Mouse (Mus musculus): ENCODE measurements at regions not wholly inside any gene's neighbourhood (a gene's known extent, or its start where the extent isn't known, plus 50 kb on each side); places are given as distances from the start of the nearest gene placed in this dataset.
A peak's percentile ranks its signal among the peaks of the same experiment; 100 is the strongest.

DNA sequence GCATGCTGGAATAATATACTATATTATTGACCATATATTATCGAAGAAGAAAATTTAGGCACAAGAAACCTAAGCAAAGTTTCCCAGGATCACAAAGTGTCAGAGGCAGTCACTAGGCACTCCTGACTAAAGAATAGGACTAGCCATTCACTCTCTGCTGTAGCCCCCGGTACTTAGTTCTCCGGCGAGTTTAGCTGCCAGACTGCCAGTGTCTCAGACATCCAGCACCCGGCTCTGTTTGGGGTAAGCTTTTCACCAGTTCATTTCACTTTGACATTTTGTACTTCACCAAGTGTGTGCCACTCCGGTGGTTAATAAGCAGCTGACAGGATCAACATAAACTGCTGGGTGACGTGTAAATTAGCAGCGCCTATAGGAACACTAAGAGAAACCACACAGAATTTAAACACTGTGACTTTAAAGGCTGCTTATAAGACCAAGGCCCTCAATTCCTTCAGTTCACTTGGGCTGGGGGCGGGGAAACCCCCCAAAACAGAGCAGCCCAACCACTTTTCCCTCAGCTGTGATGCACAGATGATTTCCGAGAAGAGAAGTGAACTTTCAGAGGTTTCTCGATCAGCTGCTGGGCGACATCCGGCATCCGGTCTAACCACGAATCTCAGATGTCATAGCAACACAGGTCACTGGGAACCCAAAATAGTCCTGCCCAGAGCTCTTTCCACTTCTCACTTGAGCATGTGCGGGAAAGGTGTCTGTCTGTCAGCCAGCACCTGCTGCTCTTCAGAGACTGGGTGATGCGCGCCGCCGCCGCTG lies 234.3 kb downstream of the Gm5426 start:
- DNase-seq (ENCODE audit: low read depth in 1 of 2, low spot score in 2 of 2): peak; percentile 44 to 87

DNA sequence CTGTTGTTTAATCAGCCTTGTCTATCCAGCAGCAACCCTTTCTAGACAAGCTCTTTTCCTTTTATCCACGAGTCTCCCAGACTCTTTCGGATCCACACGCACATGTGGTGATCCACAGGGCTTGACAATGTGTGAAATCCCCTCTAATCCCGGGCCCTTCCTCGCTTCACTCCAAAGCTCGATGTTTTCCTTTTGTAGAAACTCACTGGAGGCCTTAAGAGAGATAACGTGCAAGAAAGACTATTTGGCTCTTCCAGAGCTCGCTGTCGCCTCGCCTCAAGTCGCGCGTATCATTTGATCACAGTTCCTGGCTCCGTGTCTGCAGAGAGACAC lies 234.9 kb downstream of the Gm5426 start:
- no peak for DNase-seq (ENCODE audit: low read depth in 1 of 2, low spot score in 2 of 2)

DNA sequence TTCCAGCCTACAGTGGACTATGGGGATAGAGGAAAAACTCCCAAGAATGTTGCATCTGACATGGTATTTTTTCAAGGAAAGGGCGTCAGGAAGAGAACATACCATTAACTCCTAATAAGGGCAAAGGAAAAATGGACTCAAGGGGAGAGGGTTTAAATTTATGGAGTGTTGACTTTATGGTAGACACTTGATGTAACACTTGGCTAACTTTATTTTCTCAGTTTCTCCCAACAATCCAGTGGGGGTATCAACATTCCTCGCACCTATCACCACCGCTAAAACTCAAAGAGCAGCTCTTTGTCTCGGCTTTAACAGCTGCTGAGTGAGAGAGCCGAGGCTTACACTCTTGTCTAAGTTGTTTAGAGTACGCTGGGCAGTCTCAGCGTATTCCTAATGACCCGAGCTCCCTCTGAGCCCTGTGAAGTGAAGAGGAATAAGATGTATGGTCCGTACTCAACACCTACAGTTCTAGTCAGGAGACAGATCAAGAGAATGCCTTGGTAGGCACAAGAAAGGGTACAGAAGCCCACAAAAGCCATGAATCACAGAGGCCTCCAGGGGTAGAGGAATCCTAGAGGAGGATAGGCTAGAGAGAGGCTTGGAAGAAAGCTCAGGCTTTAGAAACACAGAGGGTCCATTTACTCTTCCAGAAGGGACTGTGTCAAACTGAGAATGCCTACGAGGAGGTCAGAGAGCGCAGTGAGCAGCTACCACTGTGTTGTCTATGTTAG lies 236.4 kb downstream of the Gm5426 start:
- DNase-seq (ENCODE audit: low read depth in 1 of 2, low spot score in 2 of 2): no peak

DNA sequence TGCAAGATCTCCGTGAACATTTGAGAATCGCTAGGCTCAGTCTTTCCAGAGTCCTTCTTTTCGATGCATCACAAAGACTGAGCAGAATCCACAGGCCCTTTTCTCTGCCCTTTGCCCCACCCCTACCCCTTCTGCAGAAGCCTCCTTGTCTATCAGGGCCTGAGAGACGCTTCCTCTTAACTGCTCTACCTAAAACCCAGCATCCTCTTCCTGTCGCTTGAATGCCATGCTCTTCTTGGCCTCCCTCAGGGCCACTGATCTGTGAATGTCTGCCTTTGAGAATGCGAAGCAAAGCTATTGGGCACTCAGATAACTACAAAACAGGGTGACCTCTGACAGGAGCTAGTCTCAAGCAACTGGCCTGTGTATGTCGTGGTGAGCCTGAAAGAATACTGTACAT lies 237.1 kb downstream of the Gm5426 start:
- DNase-seq (ENCODE audit: low read depth in 1 of 2, low spot score in 2 of 2): peak in 1 of 2 experiments; percentile 33

DNA sequence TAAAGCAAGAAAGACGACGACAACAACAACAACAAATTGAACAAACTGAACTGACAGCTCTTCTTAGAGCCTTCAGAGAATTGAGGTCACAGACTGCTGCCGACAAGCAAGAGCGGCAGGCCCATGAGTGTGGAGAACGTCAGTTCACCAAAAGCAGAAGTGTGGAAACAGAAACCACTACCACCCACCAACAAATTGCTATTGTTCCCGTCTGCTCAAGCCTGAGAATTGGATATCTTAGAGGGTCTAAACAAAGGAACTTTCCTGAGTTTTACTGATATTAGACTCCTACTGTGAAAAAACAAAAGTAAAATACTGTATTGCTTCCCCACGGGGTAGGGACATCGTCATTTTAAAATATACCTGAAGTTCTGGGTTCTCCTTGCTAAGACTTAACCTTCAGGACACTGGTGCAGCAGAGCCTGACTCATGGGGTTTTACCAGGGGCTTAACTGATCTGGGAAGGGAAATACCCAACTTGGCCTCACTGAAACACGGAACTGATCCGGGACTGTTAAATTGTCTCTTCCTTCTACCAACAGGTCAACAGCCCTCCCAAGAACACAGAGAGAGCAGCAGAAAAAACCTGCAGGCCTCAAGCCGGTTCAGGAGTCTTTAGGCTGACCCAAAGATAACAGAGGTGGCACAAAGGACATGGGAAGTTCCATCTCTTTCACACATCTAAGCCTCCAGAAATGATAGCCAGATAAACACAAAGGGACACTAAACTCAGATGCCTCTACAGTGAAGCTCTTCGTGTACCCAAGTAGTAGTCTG lies 238.1 kb downstream of the Gm5426 start:
- peak; percentile 66 to 67 for DNase-seq (ENCODE audit: low read depth in 1 of 2, low spot score in 2 of 2)

DNA sequence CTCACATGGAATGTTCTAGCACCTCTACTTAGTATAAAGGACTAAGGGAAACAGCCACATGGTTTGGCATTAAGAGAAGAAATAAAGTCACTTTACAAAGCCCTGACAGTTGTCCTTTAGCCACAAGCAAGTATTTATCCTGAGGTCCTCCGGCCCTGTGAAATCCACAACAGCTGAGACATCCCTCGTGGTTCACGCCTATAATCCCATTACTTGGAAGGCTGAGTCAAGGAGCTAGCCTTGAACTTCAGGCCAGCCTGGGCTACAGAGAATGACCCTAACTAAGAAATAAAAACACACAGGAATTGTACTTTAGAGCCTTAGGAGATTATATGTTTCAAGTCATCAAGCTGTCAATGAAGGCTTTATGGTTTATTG lies 238.7 kb downstream of the Gm5426 start:
- DNase-seq (ENCODE audit: low read depth in 1 of 2, low spot score in 2 of 2): no peak

DNA sequence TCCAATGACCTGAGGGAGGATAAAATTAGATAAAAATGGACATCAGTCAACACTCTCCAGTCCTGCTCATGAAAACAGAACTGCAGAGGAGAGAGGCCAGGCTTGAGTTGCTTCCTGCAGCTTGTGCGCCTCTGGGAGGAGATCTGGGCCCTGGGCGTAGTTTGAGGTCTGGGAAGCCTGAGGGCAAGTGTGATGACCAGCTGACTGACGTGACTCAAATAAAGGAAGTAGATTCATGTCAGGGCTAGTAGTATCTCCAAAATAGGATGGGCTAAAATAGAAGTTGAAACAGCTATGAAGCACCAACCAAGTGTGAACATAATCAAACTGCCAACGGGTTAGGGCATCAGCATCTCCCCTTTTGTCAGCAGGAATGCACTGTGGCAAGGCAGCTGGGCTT lies 239.3 kb upstream of the Btg1 start:
- peak; percentile 74 to 81 for DNase-seq (ENCODE audit: low read depth in 1 of 2, low spot score in 2 of 2)

DNA sequence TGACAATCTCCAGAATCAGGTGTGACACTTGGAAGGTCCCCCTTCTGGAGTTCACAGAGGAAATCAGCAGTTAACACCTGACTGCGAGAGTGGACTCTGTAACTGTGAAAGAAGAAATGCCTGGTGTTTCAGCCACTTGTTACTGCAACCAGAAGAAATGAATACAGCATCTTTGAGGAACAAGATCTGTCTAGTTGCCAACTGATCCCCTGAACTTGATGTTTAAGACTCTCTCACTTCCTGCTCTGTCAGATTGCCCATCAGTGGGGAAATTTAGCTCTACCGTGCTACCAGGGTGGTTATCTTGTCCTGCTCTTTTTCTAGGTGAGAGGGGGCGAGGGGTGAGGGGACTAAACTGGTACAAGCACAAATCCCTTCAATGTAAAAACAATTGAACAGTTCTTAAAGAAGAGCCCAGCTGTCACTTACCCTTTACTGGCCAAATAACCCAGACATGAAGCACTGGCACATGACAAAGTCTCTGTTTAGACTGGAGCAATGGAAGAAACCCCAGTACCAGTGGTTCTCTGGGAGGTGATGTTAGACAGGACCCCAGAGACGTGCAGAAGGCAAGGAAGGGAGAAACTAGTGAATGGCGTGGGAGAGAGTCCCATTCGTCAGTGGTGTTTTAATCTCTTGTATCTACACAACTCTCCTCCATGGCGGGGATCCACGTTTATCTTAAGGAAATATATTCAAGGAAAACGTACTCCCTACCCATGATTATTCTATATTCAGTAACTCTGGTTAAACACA lies 237.6 kb upstream of the Btg1 start:
- DNase-seq (ENCODE audit: low read depth in 1 of 2, low spot score in 2 of 2): no peak

DNA sequence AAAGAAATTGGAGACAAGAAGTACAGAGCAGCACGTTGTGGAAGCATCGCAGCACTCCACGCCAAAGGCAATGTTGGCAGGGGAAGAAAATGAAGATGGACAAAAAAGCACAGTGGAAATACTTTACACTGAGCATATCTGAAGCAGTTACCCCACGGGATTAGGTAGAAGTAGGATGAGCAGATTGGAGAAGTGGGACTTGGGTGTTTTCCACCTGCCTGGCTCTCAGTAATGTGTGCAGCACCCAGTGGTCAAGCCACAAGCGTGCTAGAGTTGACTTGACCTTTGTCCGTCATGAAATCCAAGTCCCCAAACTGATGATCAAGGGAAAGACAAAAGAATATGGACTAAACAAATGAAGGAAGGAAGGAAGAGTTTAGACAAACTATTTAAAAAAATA lies 235.1 kb upstream of the Btg1 start:
- no peak for DNase-seq (ENCODE audit: low read depth in 1 of 2, low spot score in 2 of 2)

DNA sequence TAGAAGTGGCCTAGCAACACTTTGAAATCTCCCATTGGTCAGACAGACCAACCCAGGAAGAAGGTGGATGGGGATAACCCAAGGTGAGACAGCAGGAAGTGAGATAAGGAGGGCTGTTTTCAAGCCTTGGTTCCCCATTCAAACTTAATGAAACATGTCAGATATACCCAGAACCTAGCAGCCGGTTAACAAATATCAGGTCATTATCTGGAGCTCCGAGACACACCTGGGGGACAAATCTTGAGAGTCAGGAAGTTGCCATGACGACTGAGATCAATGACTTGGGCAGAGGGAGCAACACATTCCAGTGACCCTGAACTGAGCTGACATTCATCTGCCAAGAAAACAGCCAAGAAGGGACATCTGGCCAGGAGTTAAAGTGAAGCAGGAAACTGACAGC lies 225.1 kb upstream of the Btg1 start:
- DNase-seq (ENCODE audit: low read depth in 1 of 2, low spot score in 2 of 2): no peak

DNA sequence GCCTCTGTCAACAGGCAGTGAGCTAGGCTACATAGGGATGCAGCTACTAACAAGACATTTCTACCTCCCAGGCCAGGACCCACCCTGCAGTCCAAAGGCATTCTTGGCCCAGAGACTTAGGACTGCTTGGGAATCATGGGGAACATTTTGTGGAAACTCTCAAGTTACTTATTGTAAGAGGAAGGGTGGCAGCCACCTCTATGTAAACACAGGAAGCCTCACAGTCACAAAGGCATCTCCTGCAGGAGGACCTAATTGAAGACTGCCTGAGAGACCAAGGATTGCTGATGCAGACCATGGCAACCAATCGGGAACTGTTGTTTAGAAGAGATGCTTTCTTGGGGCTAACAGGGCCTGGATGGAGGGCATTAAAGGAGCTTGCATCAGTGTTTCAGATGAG lies 224.0 kb upstream of the Btg1 start:
- no peak for DNase-seq (ENCODE audit: low read depth in 1 of 2, low spot score in 2 of 2)

DNA sequence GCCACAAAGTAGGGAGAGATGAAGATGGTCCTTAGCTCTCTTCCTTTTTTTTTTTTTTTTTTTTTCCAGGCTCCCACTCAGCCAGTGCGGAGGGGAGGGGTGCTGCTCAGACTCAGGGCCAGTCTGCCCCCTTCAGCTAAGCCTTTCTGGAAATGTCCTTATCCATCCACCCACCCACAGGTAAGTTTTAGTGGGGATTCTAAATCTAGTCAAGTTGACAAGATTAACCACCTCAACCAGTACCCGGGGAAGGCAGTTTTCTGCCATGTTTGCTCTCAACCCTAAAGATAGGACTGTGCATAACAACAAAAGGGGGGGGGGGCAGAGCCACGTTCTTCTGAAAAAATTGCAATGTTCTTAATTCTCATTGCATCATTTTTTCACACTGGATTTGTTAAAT lies 222.6 kb upstream of the Btg1 start:
- no peak for DNase-seq (ENCODE audit: low read depth in 1 of 2, low spot score in 2 of 2)

DNA sequence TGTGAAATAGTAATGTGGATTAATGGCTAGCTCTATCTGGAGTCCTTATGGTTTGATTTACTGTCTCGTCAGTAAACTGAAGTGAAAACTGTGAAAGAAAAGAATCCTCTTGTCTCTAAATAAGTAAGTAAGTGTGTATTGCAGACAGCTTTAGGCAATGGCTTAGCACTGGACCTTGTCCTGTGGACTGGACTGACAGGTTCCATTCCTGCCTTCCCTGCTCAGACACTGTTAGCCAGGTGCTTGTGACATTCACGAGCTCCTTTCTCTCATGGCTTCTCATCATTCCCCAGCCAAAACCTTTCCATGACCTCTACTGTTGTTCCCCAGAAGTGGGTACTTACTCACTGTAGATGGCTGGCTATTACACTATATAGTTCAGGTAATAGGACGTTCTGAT lies 221.8 kb upstream of the Btg1 start:
- DNase-seq (ENCODE audit: low read depth in 1 of 2, low spot score in 2 of 2): no peak

DNA sequence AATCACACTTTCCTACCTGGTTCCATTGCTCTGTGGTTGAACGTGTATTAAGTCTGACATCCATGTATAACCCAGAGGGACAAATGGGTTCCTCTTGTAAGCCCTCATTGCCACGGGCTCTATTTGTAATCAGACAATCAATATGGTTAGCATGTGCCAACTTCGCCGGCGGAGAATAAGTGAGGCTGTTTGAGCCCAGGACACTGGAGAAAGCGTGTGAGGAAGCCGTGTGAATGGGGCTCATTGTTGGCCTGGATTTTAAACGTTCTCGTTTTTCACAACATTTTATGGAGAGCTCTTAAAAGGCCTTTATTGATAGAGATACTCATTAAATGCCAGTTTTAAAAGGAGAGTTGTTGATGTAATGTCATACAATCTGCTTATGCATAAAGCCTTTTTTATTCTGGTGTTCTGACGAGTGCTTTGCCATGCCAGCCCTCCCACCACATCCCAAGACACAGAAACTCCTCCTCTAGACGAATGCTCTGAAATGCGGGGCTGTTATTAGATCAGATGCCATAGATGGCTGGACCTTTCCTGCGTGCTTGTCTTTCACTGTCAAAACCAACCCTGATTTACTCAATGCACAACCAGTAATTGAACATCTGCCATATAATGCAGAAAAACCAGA lies 218.8 kb upstream of the Btg1 start:
- DNase-seq (ENCODE audit: low read depth in 1 of 2, low spot score in 2 of 2): no peak

DNA sequence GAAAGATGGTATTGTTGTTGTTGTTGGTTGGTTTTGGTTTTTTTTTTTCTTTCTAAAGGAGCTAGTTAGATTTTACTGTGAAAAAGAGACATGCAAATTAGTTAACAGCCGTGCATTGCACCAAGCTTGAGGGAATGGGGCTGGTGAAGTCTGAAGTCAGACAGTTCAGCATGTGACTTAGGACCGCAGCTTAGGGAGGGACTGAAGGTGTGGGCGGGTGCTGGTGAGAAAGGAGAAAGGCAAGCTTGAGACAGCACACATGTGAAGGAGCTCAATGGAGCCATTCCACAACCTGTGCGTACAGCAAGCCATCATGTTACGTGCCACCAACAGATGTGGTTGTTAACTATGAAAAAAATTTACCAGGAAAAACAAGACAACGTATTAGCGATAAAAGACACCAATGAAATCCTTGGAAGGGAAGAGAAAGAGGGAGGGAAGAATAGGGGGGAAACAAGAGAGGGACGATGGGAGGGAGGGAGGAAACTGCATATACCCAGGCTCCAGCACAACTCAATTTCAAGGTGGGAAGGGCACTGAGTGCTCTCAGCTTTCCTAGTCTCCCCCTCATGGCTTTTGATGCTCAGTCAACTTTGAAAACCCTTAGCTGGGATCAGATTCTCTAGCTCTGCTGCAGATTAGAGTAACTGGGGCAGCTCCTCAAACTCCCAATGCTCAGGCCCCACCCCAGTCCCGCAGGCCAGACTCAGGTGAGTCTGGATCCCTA lies 218.1 kb upstream of the Btg1 start:
- DNase-seq (ENCODE audit: low read depth in 1 of 2, low spot score in 2 of 2): no peak

DNA sequence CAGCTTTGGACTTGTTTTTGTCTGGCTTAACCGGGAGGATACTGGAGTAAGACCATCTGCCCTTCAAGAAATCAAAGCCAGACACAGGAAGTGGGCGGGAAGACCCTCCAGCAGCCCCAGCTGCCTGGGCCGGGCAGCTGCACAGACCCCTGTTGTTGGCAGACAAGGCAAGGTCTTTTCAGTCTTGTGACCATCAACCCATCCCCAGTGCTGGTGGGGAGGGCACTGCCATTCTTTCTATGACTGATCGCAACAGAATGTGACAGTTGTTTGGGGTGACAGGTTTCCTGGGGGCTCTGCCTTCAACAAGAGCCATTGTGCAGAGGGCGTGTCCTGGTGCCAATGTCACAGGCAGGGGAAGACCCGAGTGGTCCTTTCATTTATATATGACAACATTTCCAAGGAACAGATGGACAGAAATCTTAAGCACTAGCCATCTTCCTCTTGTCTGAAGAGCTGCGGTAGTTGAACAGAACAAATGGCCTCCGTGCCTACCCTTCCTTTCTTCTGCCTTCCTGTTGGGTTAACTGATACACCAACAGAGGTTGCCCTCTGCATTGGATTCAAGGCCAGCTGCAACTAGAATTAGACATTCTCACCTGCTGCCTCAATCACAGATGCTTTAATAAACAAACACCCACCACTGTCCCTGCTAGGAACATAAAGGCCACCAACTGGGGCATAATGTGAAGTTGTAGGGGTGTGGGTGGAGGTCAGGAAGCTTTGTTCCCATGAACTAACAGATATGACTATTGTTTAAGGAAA lies 217.0 kb upstream of the Btg1 start:
- DNase-seq (ENCODE audit: low read depth in 1 of 2, low spot score in 2 of 2): no peak

DNA sequence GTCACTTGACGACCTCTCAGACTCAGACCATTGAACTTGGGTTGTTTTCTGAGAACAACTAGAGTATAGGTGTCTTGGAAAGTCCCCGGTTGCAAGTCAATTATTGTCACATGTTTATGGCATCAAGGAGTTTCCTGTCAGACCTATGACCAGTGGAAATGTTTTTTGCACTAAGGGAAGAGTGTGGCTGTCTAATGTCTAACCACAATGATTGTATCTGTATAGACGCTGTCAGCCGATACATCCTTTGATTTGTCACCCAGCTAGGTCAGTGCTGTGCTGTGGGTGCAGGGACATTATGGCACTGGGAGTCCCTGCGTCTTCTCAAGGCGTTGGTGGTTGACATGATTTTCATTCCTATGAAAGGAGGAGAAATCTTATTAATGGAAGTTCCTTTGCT lies 216.0 kb upstream of the Btg1 start:
- no peak for DNase-seq (ENCODE audit: low read depth in 1 of 2, low spot score in 2 of 2)

DNA sequence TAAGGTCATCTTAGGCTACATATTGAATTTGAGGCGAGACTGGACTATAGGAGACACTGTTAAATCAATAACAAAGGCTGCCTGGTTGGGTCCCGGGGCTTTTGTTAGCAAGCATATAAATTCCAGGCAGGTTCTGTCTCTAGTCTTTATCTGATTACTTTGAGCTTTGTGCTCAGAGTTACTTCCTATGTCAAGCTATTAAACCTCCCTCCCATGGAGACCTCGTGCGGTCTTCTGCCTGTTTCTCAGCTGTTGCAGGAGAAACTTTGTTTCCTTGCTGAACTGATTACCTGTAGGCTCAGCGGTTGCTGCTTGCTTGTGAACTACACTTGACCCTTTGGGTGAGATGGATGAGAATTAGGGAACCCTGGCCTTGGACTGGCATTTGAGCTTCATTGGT lies 210.5 kb upstream of the Btg1 start:
- DNase-seq (ENCODE audit: low read depth in 1 of 2, low spot score in 2 of 2): no peak

DNA sequence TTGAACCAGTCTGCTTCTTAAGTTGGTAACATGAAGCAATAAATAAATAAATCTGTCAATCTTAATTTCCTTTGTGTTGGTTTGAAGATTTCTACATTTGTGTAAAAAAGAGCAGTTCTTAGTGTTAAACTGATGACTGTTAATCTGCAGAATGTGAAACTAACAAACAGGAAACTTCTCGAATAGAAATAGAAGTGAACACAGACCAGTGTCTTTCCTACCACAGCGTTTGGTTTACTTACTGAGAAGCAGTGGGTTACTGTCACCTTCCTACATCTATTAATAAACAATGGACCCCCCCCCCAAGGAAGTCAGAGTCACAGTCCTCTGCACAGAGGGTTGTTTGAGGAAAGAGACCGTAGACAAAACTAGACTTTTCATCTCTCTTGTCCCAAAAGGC lies 209.0 kb upstream of the Btg1 start:
- no peak for DNase-seq (ENCODE audit: low read depth in 1 of 2, low spot score in 2 of 2)

DNA sequence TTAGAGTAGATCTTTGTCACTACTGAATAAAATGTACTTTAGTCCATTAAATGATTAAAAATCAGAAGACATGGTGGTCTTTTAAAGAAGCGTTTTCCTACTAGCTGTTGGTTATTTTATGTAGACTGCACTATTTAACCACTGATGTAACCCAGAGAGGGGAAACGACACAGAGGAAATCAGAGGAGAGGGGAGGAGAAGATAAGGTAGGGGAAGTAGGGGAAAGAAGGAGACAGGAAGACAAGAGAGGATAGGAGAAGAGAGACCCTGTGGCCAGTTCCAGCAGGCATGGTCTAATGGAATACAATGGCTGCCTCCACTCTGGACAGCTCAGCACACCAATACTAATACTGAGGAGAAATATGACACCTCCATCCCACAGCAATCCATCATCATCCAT lies 208.6 kb upstream of the Btg1 start:
- no peak for DNase-seq (ENCODE audit: low read depth in 1 of 2, low spot score in 2 of 2)
